Mouse (Mus musculus): Measurements from ENCODE around the gene Arl11.
A peak's percentile ranks its signal among the peaks of the same experiment; 100 is the strongest.

- TF ChIP-seq CTCF (IDR thresholded peaks at IDR 0.05) (peak; percentile 53), POLR2A (IDR thresholded peaks at IDR 0.05; ENCODE audit: insufficient read depth, low read depth, low read length) (no peak)
Measured at GRCm38 (mm10) chr14:61346827-61347698, 37.5 kb downstream of the Arl11 start.
